Mouse (Mus musculus): ENCODE results near the gene Adam15. TPM values are rescaled to one million over a fixed set of nuclear protein-coding genes. Genes with fewer than 3 reads are reported as not detected.

Gene Adam15
- polyA plus RNA-seq, 1 experiment from 2014 or later, result 33.9 TPM

DNA sequence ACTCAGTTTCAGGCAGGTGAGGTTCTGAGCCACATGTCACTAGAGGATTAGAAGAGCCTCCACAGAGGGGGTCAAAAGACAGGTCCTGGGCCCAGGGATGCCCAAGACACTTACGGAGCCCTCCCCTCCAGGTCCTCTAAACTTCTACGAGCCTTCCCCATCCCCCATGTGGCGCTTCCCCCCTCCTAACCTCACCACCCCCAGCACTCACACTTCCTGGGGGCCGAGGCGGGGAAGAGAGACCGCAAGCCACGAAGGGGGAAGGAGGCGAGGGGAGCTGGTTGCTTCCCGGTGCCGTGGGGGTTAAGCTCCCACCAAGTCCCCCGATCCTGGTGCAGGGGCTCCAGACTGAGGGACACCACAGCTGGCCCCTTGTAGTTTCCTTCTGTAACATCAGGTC, 35.7 kb upstream of the Adam15 start:
- no peaks in the 10 kb centered on the region for H3K27me3 ChIP-seq (replicated peaks; ENCODE audit: control insufficient read depth, insufficient read depth, low read length)
- TF ChIP-seq CTCF (IDR thresholded peaks at IDR 0.05; ENCODE audit: low read depth), result no peak
- no peak overlapping the region for H3K4me3 ChIP-seq (ENCODE audit: low read depth, low read length)
- no peak for ATAC-seq
- no peak overlapping the region; the same call in 1 of the 2 replicates for H3K27ac ChIP-seq (ENCODE audit: low read depth, low read length)
- peaks cover 6% of the 10 kb centered on the region; the same call in 1 of the 2 replicates for H3K4me1 ChIP-seq (replicated peaks; ENCODE audit: control insufficient read depth, insufficient read depth, low read length)
- H3K9me3 ChIP-seq (ENCODE audit: control insufficient read depth), result no peaks in the 10 kb centered on the region
- no peak overlapping the region; the same call in 1 of the 2 replicates for H3K4me2 ChIP-seq (replicated peaks; ENCODE audit: low read depth)
- H3K9ac ChIP-seq (ENCODE audit: low read depth, low read length), result no peak overlapping the region
- 57% methylated on average over 11 of the region's 11 CpGs for WGBS
- peaks cover 23% of the 10 kb centered on the region for H3K36me3 ChIP-seq (ENCODE audit: control insufficient read depth, insufficient read depth)

DNA sequence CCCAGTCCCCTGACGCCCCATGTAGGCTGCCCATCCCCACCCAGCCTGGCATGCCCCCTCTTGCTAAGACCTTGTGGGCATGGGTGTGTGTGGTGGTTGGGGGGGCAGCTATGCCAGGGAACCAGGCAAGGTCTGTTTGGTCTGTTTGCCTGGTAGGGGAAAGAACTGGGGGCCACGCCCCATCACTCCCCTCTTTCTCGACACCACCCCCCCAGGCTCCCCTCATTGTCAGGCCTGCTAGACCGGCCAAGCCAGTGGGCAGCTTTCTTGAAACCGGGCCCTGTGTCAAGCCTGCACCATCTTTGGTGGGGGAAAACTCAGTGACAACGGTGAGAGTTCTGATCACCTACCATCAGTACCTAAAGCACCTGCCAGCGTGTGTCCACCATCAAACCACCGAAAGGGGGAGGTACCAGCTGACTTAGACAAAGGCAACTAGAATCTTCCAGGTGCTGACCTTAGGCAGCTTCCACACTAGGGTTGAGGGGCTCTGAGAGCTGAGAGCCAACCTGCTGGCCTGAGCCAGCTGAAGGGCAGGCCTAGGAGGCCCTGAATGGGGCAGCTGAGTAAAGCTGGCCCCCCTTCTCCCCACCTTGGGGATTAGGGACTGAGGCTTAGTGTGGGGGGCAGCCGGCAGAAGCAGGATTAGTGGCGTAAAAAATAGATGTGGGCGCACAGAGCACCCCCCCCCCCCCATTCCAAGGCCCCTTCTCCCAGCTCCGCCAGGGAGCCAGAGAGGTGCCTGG, 34.7 kb upstream of the Adam15 start:
- no peak for ATAC-seq
- Histone ChIP-seq H3K9me3 (ENCODE audit: control insufficient read depth) (no peaks in the 10 kb centered on the region), H3K4me3 (ENCODE audit: low read depth, low read length) (0 out of 2 replicates have a peak overlapping the region, but pooled peaks have one; percentile 7), H3K36me3 (ENCODE audit: control insufficient read depth, insufficient read depth) (peaks cover 33% of the 10 kb centered on the region), H3K27me3 (replicated peaks; ENCODE audit: control insufficient read depth, insufficient read depth, low read length) (no peaks in the 10 kb centered on the region), H3K9ac (ENCODE audit: low read depth, low read length) (no peak overlapping the region), H3K27ac (ENCODE audit: low read depth, low read length) (no peak overlapping the region), H3K4me2 (replicated peaks; ENCODE audit: low read depth) (peak overlapping the region; percentile 21; the same call in 1 of the 2 replicates), H3K4me1 (replicated peaks; ENCODE audit: control insufficient read depth, insufficient read depth, low read length) (peaks cover 6% of the 10 kb centered on the region; the same call in 1 of the 2 replicates)
- TF ChIP-seq CTCF (IDR thresholded peaks at IDR 0.05; ENCODE audit: low read depth), result no peak
- 64% methylated on average over 11 of the region's 12 CpGs for WGBS

DNA sequence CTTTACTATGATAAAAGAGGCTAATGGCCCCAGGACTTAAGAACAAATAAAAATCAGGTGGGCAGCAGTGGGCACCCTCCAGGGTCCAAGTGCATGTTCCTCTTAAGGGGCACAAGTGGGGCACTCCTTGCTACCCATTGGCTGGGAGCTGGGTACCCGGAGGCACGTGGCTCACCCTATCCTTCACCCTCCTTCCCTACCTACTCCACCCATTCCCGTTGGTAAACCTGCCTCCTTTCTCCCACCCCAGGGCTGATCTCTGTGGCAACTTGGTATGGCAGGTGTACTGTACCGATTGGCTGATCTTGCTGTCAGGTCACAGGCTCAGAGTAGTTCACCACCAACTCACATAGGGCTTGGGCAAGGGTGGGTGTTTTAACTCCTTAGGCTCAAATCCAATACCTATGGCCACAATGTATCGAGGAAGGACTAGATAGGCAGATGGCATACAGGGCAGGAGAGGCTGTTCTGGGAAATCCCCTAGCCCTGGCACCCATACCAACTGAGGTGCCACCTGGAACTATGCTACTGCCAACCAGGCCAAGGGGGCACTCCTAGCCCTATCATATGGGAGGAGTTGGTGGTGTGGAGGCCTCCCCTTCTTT, 34.0 kb upstream of the Adam15 start:
- Histone ChIP-seq H3K4me1 (replicated peaks; ENCODE audit: control insufficient read depth, insufficient read depth, low read length) (peaks cover 9% of the 10 kb centered on the region; the same call in 1 of the 2 replicates), H3K4me3 (ENCODE audit: low read depth, low read length) (no peak overlapping the region), H3K36me3 (ENCODE audit: control insufficient read depth, insufficient read depth) (peaks cover 38% of the 10 kb centered on the region), H3K27ac (ENCODE audit: low read depth, low read length) (0 out of 2 replicates have a peak overlapping the region, but pooled peaks have one; percentile 0), H3K4me2 (replicated peaks; ENCODE audit: low read depth) (no peak overlapping the region; the same call in 1 of the 2 replicates), H3K9me3 (ENCODE audit: control insufficient read depth) (no peaks in the 10 kb centered on the region), H3K9ac (ENCODE audit: low read depth, low read length) (no peak overlapping the region), H3K27me3 (replicated peaks; ENCODE audit: control insufficient read depth, insufficient read depth, low read length) (no peaks in the 10 kb centered on the region)
- no peak for TF ChIP-seq CTCF (IDR thresholded peaks at IDR 0.05; ENCODE audit: low read depth)
- 64% methylated on average over 5 of the region's 5 CpGs for WGBS
- no peak for ATAC-seq

DNA sequence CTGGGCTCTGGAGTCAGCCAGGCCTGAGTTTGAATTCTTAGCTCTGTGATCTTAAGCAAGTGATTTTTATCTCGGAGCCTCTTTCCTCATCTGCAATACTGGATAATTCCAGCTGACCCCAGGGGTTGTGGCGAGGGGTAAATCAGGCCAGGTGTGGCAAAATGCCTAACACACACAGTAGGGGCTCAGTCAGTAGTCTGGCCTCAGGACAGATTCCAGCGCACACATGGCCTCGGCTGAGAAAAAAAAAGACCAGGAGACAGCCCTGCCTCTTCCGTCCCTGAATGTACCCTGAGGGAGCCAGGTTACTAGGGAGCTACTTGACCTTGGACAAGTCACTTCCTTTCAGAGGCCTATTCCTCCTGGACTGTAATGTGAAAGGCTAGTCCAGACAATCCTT, 33.2 kb upstream of the Adam15 start:
- Histone ChIP-seq H3K4me2 (replicated peaks; ENCODE audit: low read depth) (no peak overlapping the region), H3K27me3 (replicated peaks; ENCODE audit: control insufficient read depth, insufficient read depth, low read length) (no peaks in the 10 kb centered on the region), H3K27ac (ENCODE audit: low read depth, low read length) (0 out of 2 replicates have a peak overlapping the region, but pooled peaks have one; percentile 0), H3K4me3 (ENCODE audit: low read depth, low read length) (no peak overlapping the region), H3K9ac (ENCODE audit: low read depth, low read length) (no peak overlapping the region), H3K4me1 (replicated peaks; ENCODE audit: control insufficient read depth, insufficient read depth, low read length) (peaks cover 16% of the 10 kb centered on the region), H3K36me3 (ENCODE audit: control insufficient read depth, insufficient read depth) (peaks cover 38% of the 10 kb centered on the region), H3K9me3 (ENCODE audit: control insufficient read depth) (no peaks in the 10 kb centered on the region)
- no peak for ATAC-seq
- WGBS, result 67% methylated on average over 5 of the region's 5 CpGs
- TF ChIP-seq CTCF (IDR thresholded peaks at IDR 0.05; ENCODE audit: low read depth), result no peak

DNA sequence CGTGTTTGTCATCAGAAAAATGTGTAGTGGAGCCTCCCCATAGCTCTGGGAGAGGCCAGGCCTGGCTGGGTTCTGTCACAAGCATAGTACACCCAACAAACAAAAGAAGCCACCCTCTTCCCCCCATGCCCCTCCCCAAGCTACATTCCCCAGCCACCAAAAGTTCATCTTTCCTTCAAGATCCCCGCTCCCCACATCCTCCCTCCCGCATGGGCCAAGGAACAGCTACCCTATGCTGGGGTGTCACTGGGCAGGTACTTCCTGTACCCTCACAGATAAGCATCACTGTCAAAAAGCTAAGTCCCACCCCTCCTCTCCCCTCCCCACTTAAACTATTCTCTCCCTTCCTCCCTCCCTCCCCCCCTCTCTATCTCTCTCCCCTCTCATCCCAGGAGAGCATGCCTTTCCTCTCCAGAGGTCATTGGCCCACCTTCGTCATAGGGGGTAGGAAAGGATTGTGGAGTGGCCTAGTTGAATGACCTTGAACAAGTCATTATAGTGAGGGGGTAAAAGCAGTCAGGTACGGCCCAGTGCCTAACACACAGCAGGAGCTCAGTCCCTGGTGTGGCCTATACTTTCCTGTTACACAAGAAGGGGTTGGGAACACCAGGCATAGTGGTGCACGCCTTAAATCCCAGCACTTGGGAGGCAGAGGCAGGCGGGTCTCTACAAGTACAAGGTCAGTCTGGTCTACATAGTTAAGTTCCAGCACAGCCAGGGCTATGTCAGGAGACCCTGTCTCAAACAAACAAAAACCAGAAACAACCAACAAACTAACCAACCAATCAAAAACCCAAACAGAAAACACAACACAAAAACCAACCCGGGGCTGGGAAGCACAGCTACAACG, 32.5 kb upstream of the Adam15 start:
- Histone ChIP-seq H3K4me1 (replicated peaks; ENCODE audit: control insufficient read depth, insufficient read depth, low read length) (peaks cover 16% of the 10 kb centered on the region), H3K9ac (ENCODE audit: low read depth, low read length) (no peak overlapping the region), H3K27ac (ENCODE audit: low read depth, low read length) (no peak overlapping the region), H3K36me3 (ENCODE audit: control insufficient read depth, insufficient read depth) (peaks cover 38% of the 10 kb centered on the region), H3K4me3 (ENCODE audit: low read depth, low read length) (no peak overlapping the region), H3K4me2 (replicated peaks; ENCODE audit: low read depth) (no peak overlapping the region), H3K27me3 (replicated peaks; ENCODE audit: control insufficient read depth, insufficient read depth, low read length) (no peaks in the 10 kb centered on the region), H3K9me3 (ENCODE audit: control insufficient read depth) (no peaks in the 10 kb centered on the region)
- WGBS, result 84% methylated on average over 9 of the region's 9 CpGs
- ATAC-seq, result no peak
- TF ChIP-seq CTCF (IDR thresholded peaks at IDR 0.05; ENCODE audit: low read depth), result no peak

DNA sequence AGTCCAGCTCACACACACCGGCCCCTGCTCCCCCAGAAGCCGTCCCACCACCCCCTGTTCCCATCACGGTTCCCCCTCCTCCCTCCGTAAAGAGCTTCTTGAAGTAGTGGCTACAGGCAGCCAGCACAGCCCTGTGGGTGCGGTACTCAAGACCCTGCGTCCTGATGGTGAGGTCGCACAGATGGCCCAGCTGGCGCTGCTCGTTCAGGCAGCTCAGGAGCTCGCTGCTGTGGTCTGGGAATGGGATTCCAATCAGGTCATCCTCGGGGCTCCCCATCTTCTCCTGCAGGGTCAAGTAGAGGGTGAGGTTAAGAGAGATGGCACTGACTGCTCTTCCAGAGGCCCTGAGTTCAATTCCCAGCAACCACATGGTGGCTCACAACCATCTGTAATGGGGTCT, 31.4 kb upstream of the Adam15 start:
- peaks cover 42% of the 10 kb centered on the region for H3K36me3 ChIP-seq (ENCODE audit: control insufficient read depth, insufficient read depth)

More for the DNA sequence above, 31.4 kb upstream of the Adam15 start:
- no peak for ATAC-seq
- H3K4me2 ChIP-seq (replicated peaks; ENCODE audit: low read depth), result no peak overlapping the region
- 78% methylated on average over 11 of the region's 11 CpGs for WGBS
- H3K9ac ChIP-seq (ENCODE audit: low read depth, low read length), result no peak overlapping the region
- no peak for TF ChIP-seq CTCF (IDR thresholded peaks at IDR 0.05; ENCODE audit: low read depth)
- H3K4me1 ChIP-seq (replicated peaks; ENCODE audit: control insufficient read depth, insufficient read depth, low read length), result peaks cover 9% of the 10 kb centered on the region
- no peaks in the 10 kb centered on the region for H3K9me3 ChIP-seq (ENCODE audit: control insufficient read depth)
- H3K4me3 ChIP-seq (ENCODE audit: low read depth, low read length), result no peak overlapping the region
- no peak overlapping the region for H3K27ac ChIP-seq (ENCODE audit: low read depth, low read length)
- H3K27me3 ChIP-seq (replicated peaks; ENCODE audit: control insufficient read depth, insufficient read depth, low read length), result no peaks in the 10 kb centered on the region
